Mouse (Mus musculus) cerebellum, adult 18-20 months (tissue): ENCODE data around the gene Gm10320.

Experiments used
- DNase-seq, 2 experiments: peaks; one replicate each; pipeline ENCODE4 v3.0.0; 2021

Gene Gm10320

DNA sequence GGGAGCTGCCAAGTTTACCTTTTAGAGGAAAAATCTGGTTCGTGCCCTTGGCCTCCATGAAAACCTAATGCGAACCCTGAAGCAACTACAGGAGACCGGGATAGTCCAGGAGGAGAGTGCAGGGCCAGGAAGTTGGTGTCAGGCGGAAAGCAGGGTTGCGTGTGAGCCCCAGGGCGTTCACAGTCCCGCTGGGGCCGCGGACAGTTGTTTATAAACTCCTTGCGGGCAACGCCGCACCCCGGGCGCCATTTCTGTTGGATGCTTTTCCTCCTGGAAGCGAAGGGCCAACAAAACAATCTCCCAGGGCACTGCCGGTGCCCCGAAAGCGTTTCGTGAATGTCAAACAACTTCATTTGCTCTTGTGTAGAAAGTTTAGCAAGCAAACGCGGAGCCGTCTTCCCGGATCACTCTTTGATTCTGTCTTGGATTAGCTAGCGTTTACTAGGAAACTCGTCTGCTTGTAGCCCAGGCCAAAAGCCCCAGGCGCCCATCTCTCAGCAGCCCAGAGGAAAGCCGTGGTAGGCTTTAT is 11.1 kb upstream of the Gm10320 start:
- DNase-seq: no peak

DNA sequence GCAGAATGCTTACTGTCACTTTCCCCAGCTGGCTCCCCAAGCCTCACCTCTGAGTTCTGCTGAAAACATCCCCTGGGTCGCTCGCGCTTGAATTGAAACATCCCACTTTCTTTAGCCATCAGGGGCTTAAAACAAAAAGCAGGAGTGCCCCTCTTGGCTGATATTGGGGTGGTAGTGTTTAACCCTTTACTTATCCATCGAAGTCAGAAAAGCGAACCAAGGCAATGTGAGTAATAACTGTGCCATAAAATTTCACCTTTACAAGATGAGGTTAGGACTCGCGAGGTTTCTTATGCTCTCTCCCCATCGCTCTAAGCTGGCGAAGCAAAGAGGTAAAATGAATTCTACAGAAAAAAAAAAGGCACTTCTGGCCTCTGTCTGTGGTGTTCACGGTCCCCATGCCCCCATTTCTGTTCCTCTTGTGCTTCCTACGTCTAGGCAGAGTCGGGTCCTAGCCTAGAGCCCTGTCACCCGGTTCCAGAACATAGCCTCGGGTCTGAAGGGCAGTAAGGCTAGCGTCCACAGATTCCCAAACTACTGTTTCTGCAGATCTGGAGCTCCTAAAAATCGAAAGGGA is 10.5 kb upstream of the Gm10320 start:
- DNase-seq: no peak

DNA sequence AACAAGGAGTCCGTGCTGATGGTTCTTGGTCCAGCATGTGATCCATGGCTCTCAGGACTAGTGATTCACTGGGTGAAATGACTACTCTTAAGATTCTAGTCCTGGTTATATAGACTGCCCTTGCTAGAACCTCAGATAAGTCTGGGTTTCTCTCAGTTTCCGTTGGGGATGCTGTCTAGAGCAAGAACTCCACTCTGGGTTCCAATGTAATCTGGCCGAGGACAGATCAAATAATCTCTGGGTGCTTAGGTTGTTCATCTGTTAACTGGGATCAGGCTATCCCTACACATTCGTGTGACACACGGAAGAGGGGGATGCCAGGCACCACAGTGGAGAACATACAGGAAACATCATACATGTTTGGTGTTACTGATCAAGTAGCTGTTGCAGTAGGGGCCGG is 9.5 kb upstream of the Gm10320 start:
- no peak for DNase-seq

- no peak for DNase-seq
These were observed 8.8 kb upstream of the Gm10320 start for GRCm38 (mm10) chr13:98500471-98501125.

- no peak for DNase-seq
These were observed 6.8 kb upstream of the Gm10320 start for GRCm38 (mm10) chr13:98498561-98498960.

GRCm38 (mm10) chr13:98498080-98498479 is 6.3 kb upstream of the Gm10320 start:
- DNase-seq: no peak

DNA sequence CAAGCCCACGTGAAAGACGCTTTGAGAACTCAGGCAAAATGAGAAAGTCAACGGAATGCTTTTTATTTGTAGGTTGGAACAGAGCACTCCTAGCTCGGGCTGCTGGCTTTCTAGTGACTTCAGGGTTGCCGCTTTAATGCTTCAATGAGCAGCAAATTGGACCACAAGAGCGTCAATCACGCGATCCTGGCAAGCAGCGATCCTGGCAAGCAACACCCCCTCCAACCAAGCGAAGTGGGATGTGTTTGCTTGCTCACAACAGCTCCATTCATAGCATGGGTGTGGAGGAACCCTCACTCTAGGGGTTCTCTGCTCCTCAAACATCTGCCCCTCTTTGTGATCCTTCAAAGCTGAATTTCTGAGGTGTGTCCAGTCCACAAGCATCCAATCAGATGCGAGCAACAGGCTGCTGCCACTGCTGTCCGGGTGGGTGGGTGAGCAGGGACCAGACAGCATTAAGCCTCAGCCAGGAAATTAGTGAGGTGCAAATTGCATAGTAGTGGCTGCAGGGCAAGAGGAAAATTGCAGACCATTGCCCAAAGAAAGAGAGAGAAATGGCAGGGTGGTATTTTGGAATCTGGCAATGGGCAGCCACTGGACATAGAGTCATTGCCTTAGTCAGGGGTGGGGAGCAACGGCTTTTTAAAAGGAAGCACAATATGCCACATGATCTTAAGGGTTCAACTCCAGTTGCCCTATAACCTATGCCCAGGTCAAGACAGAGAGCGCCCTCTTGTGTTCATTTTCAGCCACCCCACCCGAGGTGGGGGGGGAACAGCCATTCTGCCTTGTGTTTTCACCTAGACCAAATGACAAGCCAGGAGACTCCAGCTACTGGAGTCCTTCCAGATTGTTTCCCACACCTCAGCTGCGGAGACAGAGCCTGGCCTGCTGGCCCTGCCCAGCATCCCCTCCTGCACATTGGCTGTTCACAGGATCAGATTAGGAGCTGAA is 5.4 kb upstream of the Gm10320 start:
- no peak for DNase-seq

DNA sequence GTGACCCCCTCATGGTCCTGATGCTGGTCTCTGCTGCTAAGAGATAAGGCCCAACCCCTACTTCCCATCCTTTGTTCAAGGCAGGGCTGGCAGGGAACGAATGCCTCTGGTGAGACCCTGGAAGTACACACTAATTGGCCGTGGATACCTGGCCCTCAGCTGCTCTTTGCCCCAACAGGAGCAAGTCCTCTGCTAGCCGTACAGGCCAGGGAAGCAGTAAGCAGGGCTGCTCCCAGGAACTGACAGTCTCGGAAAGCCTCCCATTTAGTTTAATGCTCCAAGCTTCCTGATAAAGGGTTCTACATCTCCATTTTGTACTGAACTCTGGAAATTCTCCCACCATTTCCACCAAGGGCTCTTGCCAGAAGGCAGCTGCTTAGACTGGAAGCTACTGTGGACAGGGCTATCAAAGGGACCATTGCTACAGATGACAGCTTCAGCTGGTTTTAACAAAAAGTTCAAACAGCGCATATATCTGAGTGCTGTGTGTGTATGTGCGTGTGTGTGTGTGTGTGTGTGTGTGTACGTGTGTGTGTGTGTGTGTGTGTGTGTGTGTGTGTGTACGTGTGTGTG is 2.8 kb upstream of the Gm10320 start:
- no peak for DNase-seq

DNA sequence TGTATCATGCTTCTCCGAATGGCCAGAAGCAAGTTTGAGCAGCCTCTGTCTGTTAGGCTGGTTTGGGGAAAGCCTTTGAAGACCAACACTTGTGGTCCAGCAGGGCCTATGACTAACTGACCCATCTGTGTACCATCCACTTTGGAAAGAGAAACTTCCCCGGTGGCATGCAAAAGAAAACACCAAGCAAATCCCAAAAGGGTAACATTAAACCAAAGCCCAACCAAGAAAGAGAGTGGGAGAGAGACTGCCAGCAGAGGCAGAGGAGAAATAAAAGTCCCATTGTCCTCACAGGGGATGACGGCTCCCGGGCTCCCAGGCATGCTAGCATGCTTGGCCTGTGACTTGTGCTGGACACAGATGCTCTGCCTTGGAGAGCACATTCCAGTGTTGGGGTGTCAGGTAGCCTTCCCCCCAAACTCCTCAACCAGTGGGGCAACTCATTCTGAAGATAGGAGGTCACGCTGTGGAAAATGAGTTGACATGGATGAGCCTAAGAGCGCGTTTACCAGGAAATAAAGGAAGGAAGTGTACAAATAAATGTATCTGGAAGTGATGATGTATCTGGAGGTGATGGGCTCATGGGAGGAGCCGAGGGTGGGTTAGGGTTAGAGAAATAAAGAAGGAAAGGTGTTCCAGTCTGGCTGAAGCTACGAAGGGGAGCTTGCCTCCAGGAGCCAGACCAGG is 911 bp upstream of the Gm10320 start:
- no peak for DNase-seq

DNA sequence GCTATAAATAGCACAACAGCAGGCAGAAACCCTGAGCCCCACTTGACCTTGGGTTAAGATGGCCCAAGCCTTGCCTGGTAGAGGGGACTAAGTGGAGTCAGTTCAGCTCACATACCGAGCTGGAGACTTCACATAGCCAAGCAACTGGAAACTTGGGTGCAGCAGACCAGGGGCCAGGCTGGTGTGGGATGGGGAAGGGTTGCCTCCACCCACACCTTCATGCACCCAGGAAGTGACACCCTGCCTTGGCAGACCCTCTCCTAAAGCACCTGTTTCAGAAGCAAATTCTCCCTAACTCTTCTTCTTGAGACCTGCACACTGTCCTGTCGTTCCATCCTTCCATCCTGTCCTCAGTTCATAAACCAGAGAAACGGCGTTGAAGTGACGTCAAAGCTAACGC is 5.1 kb downstream of the Gm10320 start:
- DNase-seq: no peak

GRCm38 (mm10) chr13:98486161-98486560 is 5.6 kb downstream of the Gm10320 start:
- DNase-seq: no peak

DNA sequence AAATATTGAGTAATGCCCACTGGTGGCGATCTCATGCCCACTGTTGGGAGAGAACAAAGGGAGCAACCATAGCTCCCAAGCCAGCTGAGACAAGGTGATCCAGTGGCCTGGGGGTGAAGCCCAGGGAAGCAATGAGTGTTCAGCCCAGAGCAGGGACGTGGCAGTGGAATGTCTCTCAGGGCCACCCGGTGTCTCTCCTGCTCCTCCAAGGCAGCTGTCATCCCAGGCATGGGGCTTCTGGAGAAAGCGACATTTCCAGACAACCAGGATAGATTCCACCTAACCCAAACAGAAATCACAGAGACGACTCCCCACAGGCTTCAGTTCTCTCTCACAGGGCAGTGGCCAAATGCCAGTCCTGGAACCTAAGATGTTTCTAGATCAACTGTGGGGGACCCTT is 6.4 kb downstream of the Gm10320 start:
- no peak for DNase-seq

- no peak for DNase-seq
These were observed 13.8 kb downstream of the Gm10320 start for GRCm38 (mm10) chr13:98477991-98478390.

GRCm38 (mm10) chr13:98476839-98477495 is 14.8 kb downstream of the Gm10320 start:
- no peak for DNase-seq

DNA sequence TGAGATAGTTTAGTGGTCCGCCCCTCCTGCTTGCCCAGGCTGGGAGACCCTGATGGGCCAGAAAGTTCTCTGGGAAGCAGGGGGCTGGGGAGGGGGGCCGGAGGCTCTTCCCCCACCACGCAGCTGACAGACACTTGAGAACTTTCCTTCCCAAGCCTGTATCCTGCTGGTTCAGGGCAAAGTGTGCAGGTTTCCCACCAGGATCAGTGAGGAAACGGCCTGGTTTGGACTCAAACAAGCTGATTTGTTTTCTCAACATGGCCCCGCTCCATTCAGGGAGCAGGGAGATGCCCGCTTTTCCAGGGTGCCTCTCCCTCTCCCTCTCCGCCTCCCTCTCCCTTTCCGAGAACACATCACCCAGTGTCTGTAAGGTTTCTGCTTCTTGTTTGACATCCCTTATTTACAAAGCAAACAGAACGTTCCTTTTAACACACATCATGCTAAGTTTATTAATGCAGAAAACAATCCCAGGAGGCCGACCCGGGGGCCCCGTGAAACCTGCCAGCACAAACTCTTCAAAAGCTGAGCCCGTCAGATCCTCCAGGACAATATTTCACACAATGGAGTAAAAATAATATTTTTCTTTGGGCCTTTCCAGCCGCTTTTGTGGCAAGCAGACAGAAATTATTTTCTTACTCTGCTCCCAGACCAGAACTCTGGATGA is 15.5 kb downstream of the Gm10320 start:
- DNase-seq: no peak

- DNase-seq: no peak
These were observed 16.1 kb downstream of the Gm10320 start for GRCm38 (mm10) chr13:98475681-98476080.

GRCm38 (mm10) chr13:98473034-98473433 is 18.8 kb downstream of the Gm10320 start:
- no peak for DNase-seq

GRCm38 (mm10) chr13:98471756-98472155 is 20.0 kb downstream of the Gm10320 start:
- no peak for DNase-seq

- DNase-seq: no peak
These were observed 21.5 kb downstream of the Gm10320 start for GRCm38 (mm10) chr13:98470321-98470720.

- DNase-seq: no peak
These were observed 21.9 kb downstream of the Gm10320 start for GRCm38 (mm10) chr13:98469916-98470315.

- no peak for DNase-seq
These were observed 30.3 kb downstream of the Gm10320 start for GRCm38 (mm10) chr13:98461467-98461866.
